Mouse (Mus musculus) leukemia stem cell, adult 10-12 weeks (primary cell): ENCODE data around the gene Gm21244. TPM values are rescaled to one million over a fixed set of nuclear protein-coding genes. Genes with fewer than 3 reads are reported as not detected.

Source experiments
- polyA plus RNA-seq: library from polyadenylated mRNA; stranded (reverse); fragments of >175 nt; gene quantifications from 2 replicates; pipeline ENCODE4 v1.2.3, GENCODE M21; 2012; ENCODE audit warnings: low replicate concordance

The Gm21244 gene
- not detected in 2 replicates for polyA plus RNA-seq

GRCm38 (mm10) chrY:7169193-7169592 lies at the start of gene Gm21244:
Gene Gm21244, minus strand, starts transcription at chrY:7169293.

Other genes starting within 250 kb of the Gm21244 start
- gene Gm28998, start 84.5 kb upstream of the Gm21244 start, polyA plus RNA-seq: not detected in 2 replicates
- not detected in 2 replicates for gene Gm21788, start 235.7 kb upstream of the Gm21244 start, polyA plus RNA-seq